Mouse (Mus musculus) v-Abl transformed pro-B cells (cell line): ENCODE data around the gene Zfp518a.

ENCODE experiments used
- in situ Hi-C, 2 experiments: fragments of 400-800 bp; cut with MboI; formaldehyde crosslinking; loops; one replicate each; pipeline ENCODE4 v1.15.1; 2025; ENCODE audit not compliant: unreplicated experiment in 2 of 2

The Zfp518a gene

DNA sequence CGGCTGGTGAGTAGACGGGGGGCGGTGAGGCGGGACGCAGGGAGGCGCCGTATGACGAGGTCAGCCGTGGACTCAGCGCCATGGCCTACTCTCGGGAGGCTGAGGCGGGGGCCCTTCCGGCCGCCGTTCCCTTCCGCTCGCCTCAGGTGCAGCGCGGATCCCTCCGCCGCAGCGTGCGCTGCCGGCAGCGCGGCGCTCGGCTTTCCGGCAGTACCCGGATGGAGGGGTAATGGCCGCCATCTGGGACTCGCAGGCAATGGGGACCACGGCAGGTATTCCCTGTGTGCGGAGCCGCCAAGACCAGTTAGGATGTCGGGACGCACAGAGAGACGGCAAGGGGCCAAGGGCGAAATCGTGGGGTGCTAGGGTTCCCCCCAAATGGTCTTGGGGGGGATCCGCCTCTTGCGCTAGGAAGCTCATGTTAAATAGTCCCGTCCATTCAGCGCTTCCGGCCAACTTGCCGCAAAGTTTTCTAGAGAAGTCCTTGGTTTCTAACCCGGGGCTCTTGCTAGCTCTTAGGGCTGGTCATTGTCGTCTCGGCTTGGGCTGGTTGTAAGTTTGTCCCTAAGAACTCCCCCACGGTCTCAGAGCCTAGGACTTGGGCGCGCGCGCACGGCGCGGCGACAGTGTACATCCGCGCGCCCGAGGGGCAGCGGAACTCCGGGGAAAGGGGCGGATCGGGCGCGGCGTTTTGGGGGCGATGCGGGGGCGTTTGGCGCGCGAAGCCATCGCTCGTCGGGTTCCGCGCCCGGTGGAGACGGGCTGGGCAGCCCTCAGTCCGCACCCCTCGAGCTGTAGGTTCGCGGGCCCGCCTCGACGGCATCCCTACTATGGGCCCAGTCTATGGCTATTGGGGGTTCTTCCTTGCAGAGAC lies at the start of gene Zfp518a:
Zfp518a (plus strand) TSS at position 187 of the 874 bp plus-strand sequence.
- in situ Hi-C loops = no loop called here

DNA sequence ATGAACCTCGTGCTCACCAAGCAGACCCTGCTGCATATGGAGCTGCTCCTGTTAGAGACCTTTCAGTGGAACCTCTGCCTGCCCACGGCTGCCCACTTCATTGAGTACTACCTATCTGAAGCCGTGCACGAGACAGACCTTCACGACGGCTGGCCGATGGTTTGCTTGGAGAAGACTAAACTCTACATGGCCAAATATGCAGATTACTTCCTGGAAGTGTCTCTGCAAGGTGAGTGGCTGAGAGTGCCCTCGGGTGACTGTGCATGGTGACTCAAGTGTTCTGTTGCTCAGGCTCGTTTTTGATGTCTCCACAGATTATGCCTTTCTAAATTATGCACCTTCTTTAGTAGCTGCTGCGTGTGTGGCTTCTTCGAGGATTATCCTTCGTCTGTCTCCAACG lies 49.8 kb upstream of the Zfp518a start:
- in situ Hi-C loops = loop anchor here in 1 of 2 experiments (5.0 kb wide), 1 partner anchor 43 kb away; no protein-coding TSS in a partner anchor

DNA sequence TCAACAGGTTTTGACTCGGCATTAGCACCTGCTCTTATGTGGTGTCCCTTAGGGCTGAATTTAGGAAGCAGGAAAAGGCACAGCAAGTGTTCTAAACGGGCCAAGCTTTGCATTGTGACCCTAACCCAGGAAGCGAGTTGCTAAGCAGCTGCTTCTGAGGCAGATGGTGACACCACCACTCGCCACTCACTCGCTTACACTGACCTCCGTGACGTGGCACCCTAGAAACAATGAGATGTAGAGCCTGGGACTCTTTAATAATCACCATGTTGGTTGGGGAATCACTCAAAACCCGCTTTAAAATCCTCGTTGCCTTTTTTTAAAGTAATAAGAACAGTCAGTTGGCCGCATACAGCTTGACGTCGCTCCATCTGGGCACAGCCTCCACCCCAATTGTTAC lies 45.1 kb upstream of the Zfp518a start:
- in situ Hi-C loops = loop anchor here in 1 of 2 experiments (5.0 kb wide), 1 partner anchor 38 kb away; no protein-coding TSS in a partner anchor

DNA sequence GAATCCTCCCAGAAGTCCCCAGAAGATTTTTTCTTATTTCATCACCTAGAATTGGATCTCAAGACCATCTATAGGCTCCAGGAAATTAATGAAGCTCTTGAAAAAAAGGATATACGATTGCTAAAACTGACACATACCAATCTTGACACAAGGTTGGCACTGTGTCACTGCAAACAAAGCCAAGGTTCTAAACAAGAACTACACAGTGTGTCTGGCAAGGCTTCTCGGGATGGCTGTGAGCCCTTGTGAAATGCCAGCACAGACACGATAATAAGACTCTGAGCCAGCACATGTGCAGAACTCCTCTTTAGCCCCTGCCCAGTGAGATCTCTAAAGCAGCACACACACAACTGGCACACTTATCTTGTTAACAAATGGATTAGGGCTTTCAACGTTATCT lies 35.0 kb upstream of the Zfp518a start:
- in situ Hi-C loops = no loop called here

DNA sequence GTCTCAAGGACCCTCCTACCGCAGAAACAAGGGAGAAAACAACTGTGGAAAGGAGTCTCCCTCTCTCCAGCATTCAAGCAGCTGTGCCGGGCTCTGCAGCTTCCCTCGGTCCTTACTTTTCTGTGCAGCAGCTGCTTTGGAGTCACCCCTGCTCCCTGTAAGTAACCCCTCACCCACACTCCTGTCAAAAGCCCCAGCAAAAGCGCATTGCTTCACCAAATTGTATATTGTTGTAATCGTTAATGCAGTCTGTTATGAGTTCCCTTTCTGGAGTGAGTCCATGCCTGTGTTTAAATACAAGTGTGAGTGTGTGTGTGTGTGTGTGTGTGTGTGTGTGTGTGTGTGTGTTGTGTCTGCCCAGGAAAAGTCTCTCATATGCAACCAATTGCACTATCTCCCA lies 26.2 kb upstream of the Zfp518a start:
- in situ Hi-C loops = no loop called here

DNA sequence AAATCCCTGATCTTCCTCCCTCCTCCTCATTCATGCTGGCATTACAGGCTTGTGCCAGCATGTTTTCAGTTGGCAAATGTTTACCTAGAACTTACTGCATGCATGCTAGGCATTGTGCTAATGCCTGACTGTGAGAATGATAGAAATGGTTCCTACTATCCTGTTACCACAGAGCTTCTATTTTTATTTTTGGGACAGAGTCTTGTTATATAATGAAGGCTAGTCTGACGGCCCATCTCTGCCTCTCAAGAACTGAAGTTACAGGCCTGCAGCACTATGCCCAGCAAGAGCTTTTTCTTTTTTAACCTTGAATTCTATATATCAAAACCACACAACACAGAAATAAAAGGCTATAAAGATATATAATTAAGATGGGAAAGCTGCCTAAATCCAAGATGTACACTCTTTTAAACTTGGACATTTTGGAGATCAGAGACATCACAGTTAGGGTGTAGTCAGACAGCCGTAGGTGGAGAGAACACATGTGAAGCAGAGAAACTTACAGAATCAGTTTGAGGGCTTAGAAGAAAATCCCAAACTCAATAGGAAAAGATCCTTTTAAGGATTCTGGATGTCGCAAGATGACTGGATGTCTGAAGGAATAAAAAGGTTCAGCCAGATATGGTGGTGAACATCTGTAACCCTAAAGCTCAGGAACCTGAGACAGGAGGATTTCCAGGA lies 24.9 kb upstream of the Zfp518a start:
- in situ Hi-C loops = no loop called here

DNA sequence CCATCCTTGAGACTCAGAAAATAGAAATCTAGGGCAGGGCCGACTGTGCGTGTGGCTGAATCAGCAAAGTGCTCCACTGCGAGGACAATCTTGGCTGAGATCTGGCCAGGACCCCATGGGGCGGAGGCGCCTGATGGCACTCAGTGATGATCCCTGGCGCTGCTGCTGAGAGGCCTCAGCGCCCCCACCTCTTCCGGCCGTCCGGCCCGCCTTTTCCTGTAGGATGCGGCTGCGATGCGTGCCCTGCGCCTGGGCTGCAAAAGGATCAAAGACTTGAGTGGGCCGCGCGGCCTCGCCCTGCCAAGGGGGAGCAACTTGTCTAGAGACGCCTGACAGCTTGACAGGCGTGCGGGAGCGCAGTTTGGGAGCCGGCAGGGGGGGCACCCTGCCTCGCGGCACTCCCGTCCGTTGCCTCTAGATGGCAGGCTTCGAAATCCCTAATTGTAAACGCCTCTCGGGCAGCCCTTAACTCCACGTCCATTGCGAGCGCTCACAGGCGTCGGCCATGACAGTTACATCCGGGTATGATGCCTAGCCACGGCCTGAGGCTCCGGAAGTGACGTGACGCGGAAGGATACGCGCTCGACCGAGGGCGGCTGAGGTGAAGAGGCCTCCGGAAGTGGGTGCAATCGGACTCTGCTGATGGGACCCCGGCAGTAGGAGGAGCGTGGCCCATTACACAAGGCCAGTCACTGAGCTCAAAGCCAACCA lies 21.4 kb upstream of the Zfp518a start:
- in situ Hi-C loops = no loop called here

DNA sequence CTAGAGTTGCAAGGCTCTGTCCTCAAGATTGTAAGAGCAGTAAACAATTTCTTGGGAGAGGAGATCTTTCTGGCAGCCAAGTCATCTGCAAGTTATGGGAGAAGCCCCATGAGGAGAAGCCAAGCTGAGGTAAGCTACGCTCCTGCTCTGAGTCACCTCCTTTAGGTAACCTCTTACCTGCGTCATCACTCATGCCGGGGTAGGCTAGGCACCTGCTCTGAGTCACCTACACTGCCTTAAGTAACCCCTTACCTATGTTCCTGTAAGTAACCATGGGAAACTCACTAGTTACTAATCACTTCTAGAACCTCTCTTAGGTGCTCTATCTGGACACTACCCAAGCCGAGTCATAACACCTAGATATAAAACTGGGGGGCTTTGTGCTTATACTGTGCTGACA lies 12.8 kb upstream of the Zfp518a start:
- in situ Hi-C loops = no loop called here

DNA sequence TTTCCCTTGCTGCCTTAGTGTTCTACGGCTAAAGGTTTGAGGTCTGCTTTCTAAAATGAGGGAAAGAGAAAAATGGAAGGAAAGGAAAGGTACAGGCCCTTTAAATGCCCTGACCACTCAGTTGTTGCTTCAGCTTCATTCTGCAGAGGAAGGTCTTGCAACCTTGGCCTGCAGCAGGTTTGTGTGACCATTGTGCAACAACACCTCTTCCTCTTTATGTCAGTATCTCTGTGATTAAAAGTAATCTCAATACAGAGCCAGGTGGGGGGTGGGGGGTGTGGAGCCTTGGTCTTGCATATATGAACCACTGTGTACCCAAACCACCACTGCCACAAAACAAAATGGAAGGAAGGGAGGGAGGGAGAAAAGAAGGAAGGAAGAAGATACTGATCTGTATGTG lies 5.6 kb upstream of the Zfp518a start:
- in situ Hi-C loops = loop anchor here in 1 of 2 experiments (5.0 kb wide), 1 partner anchor 42 kb away; no protein-coding TSS in a partner anchor

DNA sequence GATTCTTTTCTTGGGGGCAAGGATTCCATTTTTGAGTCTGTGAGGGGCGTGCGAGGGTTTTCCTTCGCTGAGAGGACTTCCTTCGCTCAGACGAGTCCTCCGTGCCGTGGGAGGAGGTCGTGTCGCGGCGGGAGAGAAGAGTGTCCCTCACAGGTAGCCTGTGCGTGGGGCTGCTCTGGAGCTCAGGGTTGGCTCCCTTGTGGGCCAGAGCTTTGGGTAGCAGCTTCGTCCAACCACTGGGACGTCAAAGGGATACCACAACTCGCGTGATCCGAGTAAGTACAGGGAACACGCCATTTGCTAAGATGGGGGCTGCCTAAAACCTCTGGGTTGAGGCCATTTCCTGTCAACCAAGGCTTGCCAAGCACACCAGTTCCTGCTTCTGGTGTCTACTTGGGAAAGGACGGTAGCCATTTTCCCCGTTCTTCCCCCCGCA lies 416 bp upstream of the Zfp518a start:
- in situ Hi-C loops = no loop called here

DNA sequence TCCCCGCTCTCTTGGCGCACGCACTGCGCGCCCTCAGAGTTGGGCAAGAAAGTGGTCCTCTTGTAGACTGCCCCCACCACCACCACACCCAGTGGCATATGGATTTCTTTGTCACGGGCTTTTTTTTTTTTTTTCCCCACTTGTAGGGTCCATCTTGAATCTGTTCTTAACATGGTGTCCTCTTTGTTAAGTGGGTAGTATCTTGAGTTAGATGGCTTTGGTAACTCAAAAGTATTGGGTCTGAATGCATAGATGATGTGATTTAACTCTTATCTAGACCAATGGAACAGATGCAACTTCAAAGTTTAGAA lies 843 bp downstream of the Zfp518a start:
- in situ Hi-C loops = no loop called here

DNA sequence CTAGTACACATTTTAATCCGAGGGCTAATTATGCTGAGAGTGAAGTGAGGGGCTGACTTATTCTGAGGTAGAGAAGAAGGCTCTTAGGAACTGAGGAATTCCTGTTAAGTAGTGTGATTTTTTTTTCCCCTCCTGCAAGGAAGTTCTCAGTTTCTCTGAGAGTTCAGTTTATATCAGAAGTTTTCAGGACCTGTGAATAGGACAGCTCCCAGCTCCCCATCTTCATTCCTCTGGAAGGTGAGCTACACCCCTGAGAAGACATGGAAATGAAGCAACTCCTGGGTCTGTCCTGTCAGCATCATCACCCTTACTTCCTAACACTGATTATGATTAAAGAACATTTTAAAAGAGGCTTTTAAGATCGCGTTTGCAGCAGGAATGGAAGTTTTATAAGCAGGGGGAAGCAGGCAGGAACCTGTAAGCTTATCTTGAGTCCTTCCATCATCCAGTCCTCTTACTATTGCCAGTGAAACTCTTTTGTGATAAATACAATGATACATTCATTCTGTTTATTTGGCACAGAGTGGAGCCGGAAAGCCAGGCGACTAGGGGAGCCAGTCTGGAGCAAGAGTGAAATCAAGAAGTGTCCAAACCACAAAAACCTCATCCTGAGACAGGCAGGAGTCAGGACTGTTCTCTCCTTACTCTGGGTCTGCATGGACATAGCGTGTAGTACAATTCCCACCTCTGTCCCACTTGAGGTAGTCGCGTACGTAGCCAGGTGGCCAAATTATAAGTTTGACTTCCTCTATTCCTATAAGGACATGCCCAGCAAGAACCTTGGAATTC lies 37.3 kb downstream of the Zfp518a start:
- in situ Hi-C loops = loop anchor here in 1 of 2 experiments (25.0 kb wide), 1 partner anchor 1969 kb away; no protein-coding TSS in a partner anchor

DNA sequence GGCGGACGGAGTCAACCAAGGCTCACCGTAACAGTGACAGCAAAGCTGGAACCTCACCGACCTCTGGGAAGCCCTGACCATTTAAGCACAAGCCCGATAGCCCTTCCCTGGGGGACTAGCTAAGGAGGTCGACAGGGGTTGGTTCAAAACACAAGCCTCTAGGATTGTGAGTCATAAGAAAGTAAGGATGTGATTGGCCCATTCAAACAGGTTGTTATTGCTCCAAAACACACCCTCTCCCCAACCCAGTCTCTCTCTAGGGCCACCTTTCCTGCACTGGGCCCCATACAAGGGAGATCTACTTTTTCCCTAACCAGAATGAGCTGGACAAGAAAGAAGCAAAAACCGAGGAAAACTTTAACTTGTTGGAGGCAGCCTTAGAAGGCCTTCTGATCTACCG lies 40.9 kb downstream of the Zfp518a start:
- in situ Hi-C loops = loop anchor here in 1 of 2 experiments (25.0 kb wide), 1 partner anchor 1973 kb away; no protein-coding TSS in a partner anchor

DNA sequence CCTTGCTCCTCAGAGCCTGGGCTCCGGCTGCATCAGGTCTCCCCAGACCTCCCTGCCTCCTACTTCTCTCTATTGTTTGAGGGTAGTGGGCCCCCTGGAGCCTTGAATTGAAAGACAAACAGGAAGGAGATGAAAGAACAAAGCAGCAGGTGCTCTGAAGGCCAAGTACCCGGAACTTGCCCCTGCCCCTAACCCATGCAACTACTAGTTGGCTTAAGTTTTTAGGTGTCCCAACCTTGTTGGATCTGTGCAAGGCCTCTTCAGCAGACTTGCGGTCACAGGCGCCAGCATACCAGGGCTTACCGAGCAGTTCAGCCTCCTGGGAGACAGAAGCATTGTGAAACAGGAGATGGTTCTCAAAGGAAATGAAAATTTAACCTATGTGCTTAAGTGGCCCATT lies 41.5 kb downstream of the Zfp518a start:
- in situ Hi-C loops = loop anchor here in 1 of 2 experiments (25.0 kb wide), 1 partner anchor 1974 kb away; no protein-coding TSS in a partner anchor

DNA sequence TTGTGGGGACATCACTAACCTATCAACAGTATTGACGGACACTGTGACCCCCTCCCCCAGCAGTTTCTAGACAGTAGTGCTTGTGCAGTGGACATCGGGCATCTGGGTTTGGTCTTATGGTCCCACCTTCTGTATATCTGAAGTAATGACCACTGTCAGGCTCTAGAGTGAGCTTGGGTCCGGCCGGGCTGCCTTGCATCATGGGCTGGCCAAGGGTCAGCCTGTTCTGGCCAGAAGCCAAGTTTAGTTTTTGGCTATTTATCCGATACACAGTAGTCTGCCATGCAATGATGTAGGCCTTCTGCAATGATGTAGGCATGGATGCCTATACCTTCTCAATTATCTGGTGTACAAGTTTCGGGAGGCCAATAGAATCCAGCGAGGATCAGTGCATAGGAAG lies 49.0 kb downstream of the Zfp518a start:
- in situ Hi-C loops = loop anchor here in 1 of 2 experiments (25.0 kb wide), 1 partner anchor 1981 kb away; no protein-coding TSS in a partner anchor

DNA sequence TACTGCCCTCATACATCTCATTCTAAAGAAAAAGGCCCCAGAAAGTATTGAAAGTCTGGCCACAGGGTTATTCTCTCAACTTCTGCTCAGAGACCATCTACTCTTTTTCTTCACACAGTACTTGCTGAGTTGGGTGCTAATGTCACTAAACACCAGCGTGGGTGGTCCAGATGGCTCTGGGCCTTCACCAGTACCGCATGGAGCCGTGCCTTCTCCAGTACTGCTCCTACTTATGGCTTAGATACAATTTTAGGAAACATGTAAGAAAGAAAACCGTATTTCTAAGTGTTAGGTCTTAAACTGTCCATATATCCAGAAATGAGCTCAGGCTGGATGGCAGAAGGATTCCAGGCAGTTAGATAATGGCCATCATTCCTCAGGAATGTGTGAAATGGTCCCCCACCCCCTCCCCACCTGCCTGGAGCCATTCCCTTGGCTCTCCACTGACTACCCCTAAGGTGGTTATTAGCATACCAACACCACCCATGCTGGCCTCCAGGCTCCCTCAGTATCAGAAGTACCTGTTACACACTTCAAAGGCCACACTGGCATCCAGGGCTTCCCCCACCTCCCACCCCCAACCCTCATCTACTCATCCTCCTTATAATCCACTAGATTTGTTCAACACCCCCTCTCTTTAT lies 52.6 kb downstream of the Zfp518a start:
- in situ Hi-C loops = loop anchor here in 1 of 2 experiments (25.0 kb wide), 1 partner anchor 1985 kb away; no protein-coding TSS in a partner anchor

DNA sequence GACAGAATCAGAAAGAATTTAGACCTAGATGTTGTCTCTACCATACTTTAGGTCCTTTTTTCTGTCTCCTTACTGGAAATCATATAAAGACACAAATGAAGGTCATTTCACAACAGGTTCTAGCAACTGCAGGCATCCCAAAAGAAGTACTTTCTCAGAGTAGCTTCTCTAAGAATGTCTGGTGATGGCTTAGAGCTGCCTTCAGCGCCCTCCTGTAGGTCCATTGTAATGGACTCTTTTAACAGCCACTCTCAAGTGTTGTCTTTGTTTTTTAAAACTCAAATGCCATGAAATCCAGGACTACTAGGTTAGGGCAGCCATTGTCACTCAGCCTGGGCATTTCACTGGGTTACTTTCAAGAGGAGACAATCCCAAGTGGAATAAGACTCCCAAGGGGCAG lies 64.5 kb downstream of the Zfp518a start:
- in situ Hi-C loops = loop anchor here in 1 of 2 experiments (10.0 to 25.0 kb wide), 2 partner anchors 276 to 597 kb away; no protein-coding TSS in a partner anchor

DNA sequence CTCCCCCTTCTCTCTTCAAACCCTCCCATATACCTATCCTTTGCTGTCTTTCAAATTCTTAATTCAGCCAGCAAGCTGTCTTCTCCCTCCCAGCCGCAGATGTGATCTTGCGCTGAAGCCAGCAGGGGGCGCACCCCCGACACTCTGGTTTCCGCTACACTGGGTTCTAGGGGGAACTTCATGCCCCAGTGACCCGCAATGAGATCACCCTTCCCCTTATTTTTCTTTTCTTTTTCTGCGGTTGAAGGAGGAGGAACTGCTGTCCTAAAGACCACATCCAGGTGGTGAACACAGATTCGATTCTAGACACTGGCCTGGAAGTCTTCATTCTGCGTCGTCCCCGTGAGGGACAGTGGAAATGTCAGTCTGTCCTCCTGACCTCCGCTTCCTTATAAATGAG lies 68.5 kb downstream of the Zfp518a start:
- in situ Hi-C loops = loop anchor here (10.0 to 25.0 kb wide), 2 partner anchors 52 to 601 kb away; no protein-coding TSS in a partner anchor

DNA sequence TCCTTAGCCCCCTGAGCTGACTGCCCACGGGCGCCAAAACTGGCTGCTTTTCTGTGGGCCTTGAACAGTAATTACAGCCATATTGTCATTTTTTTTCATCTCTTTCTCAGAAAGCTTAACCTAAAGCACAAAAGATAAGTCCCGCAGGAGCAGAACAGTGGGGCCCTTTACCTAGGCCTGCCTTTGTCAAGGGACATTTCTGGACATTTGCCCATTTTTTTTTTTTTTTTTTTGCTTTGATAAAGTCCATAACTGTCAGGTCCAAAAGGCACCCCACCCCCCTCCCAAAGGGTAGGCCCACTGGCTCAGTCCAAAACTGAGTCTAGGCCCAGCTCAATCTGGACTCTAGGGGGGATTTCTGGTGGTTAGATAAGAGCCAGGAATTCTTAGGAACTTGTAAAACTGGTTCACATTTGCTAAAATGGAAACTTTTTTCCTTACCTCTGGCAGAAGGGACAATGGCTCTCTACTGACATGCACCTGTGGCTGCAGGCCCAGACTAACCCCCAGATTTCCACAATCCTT lies 69.9 kb downstream of the Zfp518a start:
- in situ Hi-C loops = loop anchor here (10.0 to 25.0 kb wide), 2 partner anchors 50 to 602 kb away; no protein-coding TSS in a partner anchor
